ENCODE assay signal across 7 mouse cellular contexts in genomic region chr1:58420961-58421360, GRCm38 (mm10). TPM values are rescaled to one million over a fixed set of nuclear protein-coding genes. Genes with fewer than 3 reads are reported as not detected.
DNase-seq lines count a peak whose midpoint lies in the region; ATAC-seq lines count a peak whose summit lies in the region.

No protein-coding gene starts in this region.

- no peaks in the 10 kb centered on the region for H3K9me3 ChIP-seq in hindbrain, embryonic 12.5 days (replicated peaks)
- no peaks in the 10 kb centered on the region for H3K9me3 ChIP-seq in hindbrain, embryonic 10.5 days
- H3K9me3 ChIP-seq in intestine, embryonic 16.5 days (ENCODE audit: control insufficient read depth, low read length), result no peaks in the 10 kb centered on the region

- no peaks in the 10 kb centered on the region for H3K27me3 ChIP-seq in hindbrain, embryonic 12.5 days
- no peaks in the 10 kb centered on the region for H3K27me3 ChIP-seq in hindbrain, embryonic 10.5 days (ENCODE audit: insufficient read depth, poor library complexity, severe bottlenecking)
- H3K27me3 ChIP-seq in intestine, embryonic 16.5 days (replicated peaks; ENCODE audit: control insufficient read depth, insufficient read depth, low read length), result no peaks in the 10 kb centered on the region

- 82% methylated on average over 7 of the region's 7 CpGs for WGBS in hindbrain, embryonic 12.5 days
- 85% methylated on average over 7 of the region's 7 CpGs for WGBS in hindbrain, embryonic 10.5 days
- WGBS in intestine, embryonic 16.5 days, result 33% methylated on average over 7 of the region's 7 CpGs

- H3K4me3 ChIP-seq in hindbrain, embryonic 12.5 days, result no peak overlapping the region
- no peak overlapping the region for H3K4me3 ChIP-seq in hindbrain, embryonic 10.5 days
- no peak overlapping the region for H3K4me3 ChIP-seq in intestine, embryonic 16.5 days (ENCODE audit: low read length)

- H3K9ac ChIP-seq in hindbrain, embryonic 12.5 days, result no peak overlapping the region
- no peak overlapping the region for H3K9ac ChIP-seq in intestine, embryonic 16.5 days (ENCODE audit: low read depth, low read length)

- peaks cover 20% of the 10 kb centered on the region for H3K4me1 ChIP-seq in hindbrain, embryonic 12.5 days
- peaks cover 21% of the 10 kb centered on the region for H3K4me1 ChIP-seq in hindbrain, embryonic 10.5 days (replicated peaks)
- H3K4me1 ChIP-seq in intestine, embryonic 16.5 days (ENCODE audit: control insufficient read depth, insufficient read depth, low read length), result peaks cover 12% of the 10 kb centered on the region

- DNase-seq in hindbrain, embryonic 10.5 days (ENCODE audit: low spot score), result no peak
- peak; percentile 51 for DNase-seq in CD4-positive helper T cell, adult 2 months (ENCODE audit: low read depth, low spot score)
- DNase-seq in ZHBTc4 (ENCODE audit: low read depth, low spot score), result peak; percentile 67
- no peak for DNase-seq in ovary, adult 18-20 months (ENCODE audit: low spot score)
- no peak for DNase-seq in thymus, postnatal 14 days

- H3K4me2 ChIP-seq in hindbrain, embryonic 12.5 days (replicated peaks), result 0 out of 2 replicates have a peak overlapping the region, but pooled peaks have one; percentile 8
- peak overlapping the region; percentile 19; the same call in 1 of the 2 replicates for H3K4me2 ChIP-seq in intestine, embryonic 16.5 days (ENCODE audit: low read depth, low read length)

- no peak overlapping the region for H3K27ac ChIP-seq in hindbrain, embryonic 12.5 days
- H3K27ac ChIP-seq in hindbrain, embryonic 10.5 days, result no peak overlapping the region
- no peak overlapping the region for H3K27ac ChIP-seq in intestine, embryonic 16.5 days (ENCODE audit: low read length)

- H3K36me3 ChIP-seq in hindbrain, embryonic 12.5 days, result peaks cover 48% of the 10 kb centered on the region
- H3K36me3 ChIP-seq in hindbrain, embryonic 10.5 days, result peaks cover 60% of the 10 kb centered on the region
- H3K36me3 ChIP-seq in intestine, embryonic 16.5 days (ENCODE audit: control insufficient read depth, insufficient read depth, low read length), result peaks cover 15% of the 10 kb centered on the region

- ATAC-seq in hindbrain, embryonic 12.5 days (ENCODE audit: low FRiP score), result no peak
- no peak for ATAC-seq in intestine, embryonic 16.5 days

RNA-seq across cellular contexts. Expression of gene Clk1, which starts 2.9 kb away (rescaled TPM):
- 182 and 205 TPM in 2 replicates for polyA plus RNA-seq in hindbrain, embryonic 12.5 days (2016; fragmentation: Nextera tagmentation; extraction: Ambion mirVana)
- polyA plus RNA-seq in hindbrain, embryonic 10.5 days (2016; fragmentation: Nextera tagmentation; extraction: Ambion mirVana), result 121 and 127 TPM in 2 replicates
- 131 and 137 TPM in 2 replicates for polyA plus RNA-seq in intestine, embryonic 16.5 days (2015; fragmentation: Nextera tagmentation; extraction: Ambion mirVana)

RNA-seq across cellular contexts. Expression of gene Nif3l1, which starts 24.0 kb away (rescaled TPM):
- polyA plus RNA-seq in hindbrain, embryonic 12.5 days (2016; fragmentation: Nextera tagmentation; extraction: Ambion mirVana), result 48.9 and 51.7 TPM in 2 replicates
- polyA plus RNA-seq in hindbrain, embryonic 10.5 days (2016; fragmentation: Nextera tagmentation; extraction: Ambion mirVana), result 70.7 and 75.9 TPM in 2 replicates
- 35.6 and 37.7 TPM in 2 replicates for polyA plus RNA-seq in intestine, embryonic 16.5 days (2015; fragmentation: Nextera tagmentation; extraction: Ambion mirVana)

RNA-seq across cellular contexts. Expression of gene Ppil3, which starts 24.3 kb away (rescaled TPM):
- polyA plus RNA-seq in hindbrain, embryonic 12.5 days (2016; fragmentation: Nextera tagmentation; extraction: Ambion mirVana), result 43.9 and 48.2 TPM in 2 replicates
- 54.8 and 58.9 TPM in 2 replicates for polyA plus RNA-seq in hindbrain, embryonic 10.5 days (2016; fragmentation: Nextera tagmentation; extraction: Ambion mirVana)
- 40.9 and 53.6 TPM in 2 replicates for polyA plus RNA-seq in intestine, embryonic 16.5 days (2015; fragmentation: Nextera tagmentation; extraction: Ambion mirVana)

RNA-seq across cellular contexts. Expression of gene Bzw1, which starts 28.3 kb away (rescaled TPM):
- 436 and 455 TPM in 2 replicates for polyA plus RNA-seq in hindbrain, embryonic 12.5 days (2016; fragmentation: Nextera tagmentation; extraction: Ambion mirVana)
- polyA plus RNA-seq in hindbrain, embryonic 10.5 days (2016; fragmentation: Nextera tagmentation; extraction: Ambion mirVana), result 367 and 442 TPM in 2 replicates
- 261 and 276 TPM in 2 replicates for polyA plus RNA-seq in intestine, embryonic 16.5 days (2015; fragmentation: Nextera tagmentation; extraction: Ambion mirVana)

Comparison
In these comparisons a context has a peak if more than half of its experiments do, and no peak if none do; other contexts are left out.
1. DNase-seq: peak in CD4-positive helper T cell, adult 2 months (single experiment) and ZHBTc4 (single experiment); none in hindbrain, embryonic 10.5 days (single experiment), ovary, adult 18-20 months (single experiment) and thymus, postnatal 14 days (single experiment).